Mouse (Mus musculus) urinary bladder, postnatal 4 days (tissue): ENCODE results near the gene Kcnk10.

Source experiments
- DNase-seq, 2 experiments: peaks; one replicate each; pipeline ENCODE4 v3.0.0; 2021 to 2022; ENCODE audit warnings: low spot score in 2 of 2

Kcnk10 gene

DNA sequence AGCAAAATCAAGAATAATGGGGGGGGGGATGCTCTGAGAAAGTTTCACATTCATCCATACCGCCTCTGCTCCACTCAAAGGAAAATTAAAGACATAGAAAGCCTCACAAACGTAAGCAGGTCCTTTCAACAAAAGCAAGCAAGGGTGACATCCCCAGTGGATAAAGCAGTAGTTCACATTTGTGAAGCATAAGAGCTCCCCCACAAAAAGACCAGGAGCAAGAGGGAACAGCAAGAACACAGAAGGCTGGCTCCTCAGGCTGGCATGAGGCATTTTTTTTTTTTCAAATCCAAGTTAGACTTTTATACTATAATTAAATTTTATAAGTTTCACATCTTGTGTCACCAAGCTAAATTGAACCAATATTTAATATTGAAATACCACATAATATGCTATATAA, 168.5 kb downstream of the Kcnk10 start:
- DNase-seq, result no peak

DNA sequence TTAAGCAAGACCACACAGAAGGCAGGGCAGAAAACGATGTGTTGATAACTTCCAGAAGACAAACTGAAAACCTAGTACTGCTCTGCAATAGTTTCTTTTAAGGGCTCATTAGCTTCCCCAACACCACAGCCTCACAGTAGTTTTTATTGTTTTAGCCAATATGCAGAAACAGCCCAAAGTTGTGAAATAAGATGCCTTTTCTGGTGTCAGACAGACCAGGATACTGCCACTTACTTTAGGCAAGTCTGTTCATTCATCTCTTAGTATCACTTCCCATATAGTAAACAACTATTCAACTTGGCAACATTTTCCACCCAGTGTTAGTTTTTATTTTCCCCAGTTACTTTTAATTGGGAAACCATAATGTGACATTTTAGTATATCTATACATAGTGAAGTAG, 171.5 kb downstream of the Kcnk10 start:
- DNase-seq, result no peak

DNA sequence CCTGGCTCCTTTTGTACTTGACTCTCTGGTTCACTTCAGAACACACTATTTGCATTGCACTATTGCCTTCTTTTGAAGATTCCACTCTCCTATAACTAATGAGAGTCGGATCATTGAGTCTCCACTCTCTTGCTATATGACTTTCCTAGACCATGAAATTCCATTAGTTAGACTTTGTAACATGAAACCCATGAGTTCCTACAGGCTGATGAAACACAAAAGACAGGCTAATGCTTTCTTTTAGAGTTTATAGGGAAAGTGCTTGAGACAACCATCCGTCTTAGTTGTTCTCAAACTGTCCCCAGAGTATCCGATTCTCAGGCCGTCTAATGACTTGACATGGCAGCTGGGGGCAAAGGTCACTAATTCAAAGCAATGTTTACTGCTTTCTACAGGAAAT, 172.0 kb downstream of the Kcnk10 start:
- DNase-seq, result no peak

DNA sequence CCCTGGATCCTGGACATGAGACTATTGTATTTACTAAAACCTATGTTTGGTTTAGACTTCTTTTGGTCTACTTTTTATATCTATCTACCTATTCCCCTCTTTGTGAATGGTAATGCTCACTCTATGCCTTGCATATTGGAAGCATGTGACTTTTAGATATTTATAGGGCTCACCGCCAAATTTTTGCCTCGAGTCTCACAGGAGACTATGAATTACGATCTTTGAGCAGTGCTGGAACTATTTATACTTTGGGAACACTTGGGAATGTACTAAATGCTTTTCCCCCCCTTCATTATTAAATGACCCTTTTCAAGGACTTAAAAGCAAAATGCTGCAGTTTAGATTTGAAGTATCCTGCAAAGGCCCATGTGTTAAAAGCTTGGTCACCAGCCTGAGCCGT, 181.5 kb downstream of the Kcnk10 start:
- no peak for DNase-seq

DNA sequence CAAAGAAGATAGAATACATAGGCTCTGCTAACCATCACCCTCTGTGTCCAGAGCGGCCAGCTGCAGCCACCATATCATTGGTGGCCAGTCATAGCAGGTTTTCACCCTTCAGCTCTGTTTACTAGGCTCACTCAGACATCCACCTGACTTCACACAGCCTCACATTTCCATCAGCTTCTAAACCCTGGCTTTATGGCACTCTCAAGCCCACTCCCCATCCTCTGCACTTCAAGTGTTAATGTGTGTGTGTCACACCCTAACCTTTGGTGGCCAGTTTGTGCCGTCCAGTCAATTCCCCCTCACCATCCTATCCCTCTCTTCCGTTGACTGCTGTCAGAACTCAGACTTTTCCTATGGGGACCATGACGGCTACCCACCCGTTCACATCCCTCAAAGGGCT, 184.0 kb downstream of the Kcnk10 start:
- DNase-seq, result no peak

DNA sequence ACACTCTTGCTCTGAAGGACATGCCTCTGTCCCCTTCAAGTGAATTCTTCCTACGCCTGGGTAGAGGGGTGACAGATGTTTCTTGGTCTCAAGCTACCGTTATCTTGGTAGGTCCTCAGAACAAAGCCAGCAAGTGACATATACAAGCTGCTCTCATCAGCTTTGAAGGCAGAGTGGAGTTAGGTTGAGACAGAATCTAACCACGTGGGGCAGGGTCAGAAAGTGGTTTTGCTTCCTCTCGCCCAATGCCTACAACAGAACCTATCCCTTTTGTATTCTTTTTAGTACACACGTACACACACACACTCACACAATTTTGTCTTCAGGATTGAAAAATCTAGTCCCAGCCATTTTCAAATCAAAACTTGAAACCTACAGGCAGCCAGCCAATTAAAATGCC, 186.8 kb downstream of the Kcnk10 start:
- no peak for DNase-seq

DNA sequence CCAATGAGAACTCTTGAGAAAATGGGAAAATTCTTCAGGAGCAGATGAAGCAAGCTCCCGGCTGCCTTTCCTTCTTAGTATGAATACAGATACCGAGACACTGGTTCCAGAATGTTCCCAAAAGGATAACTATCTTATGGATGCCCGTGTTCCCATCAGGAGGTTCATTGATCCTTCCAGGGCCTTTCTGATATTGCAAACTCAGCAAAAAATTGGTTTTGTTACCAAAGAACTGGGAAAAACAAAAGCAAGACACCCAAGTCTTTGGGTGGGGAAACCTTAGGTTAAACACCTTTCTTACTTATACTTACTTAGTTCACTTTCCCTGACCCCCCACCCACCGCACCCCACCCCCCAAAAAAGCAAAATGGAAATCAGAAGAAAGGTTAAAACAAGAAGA, 188.5 kb downstream of the Kcnk10 start:
- DNase-seq, result no peak
